Mouse (Mus musculus) megakaryocyte, adult 5-6 weeks (primary cell): ENCODE results near the gene Abhd14a. TPM values are rescaled to one million over a fixed set of nuclear protein-coding genes. Genes with fewer than 3 reads are reported as not detected.

Experiments
- ATAC-seq: 2 replicates; pipeline ENCODE4 v1.8.0; 2016; ENCODE audit warnings: mild to moderate bottlenecking, inconsistent platforms; ENCODE audit not compliant: poor library complexity, severe bottlenecking
- total RNA-seq, 2 experiments: library from RNA; stranded (forward) in 1 of 2; stranded (reverse) in 1 of 2; fragments of 153-499, 151-499 nt in 1 of 2; fragments of 221-1000, 200-1000 nt in 1 of 2; gene quantifications; 2 replicates each; pipeline versions ENCODE4 v1.2.3 to v1.2.4; 2015 to 2017

Gene Abhd14a
- total RNA-seq, 2 experiments from 2014 or later, result 2.2 to 3.9 TPM

DNA sequence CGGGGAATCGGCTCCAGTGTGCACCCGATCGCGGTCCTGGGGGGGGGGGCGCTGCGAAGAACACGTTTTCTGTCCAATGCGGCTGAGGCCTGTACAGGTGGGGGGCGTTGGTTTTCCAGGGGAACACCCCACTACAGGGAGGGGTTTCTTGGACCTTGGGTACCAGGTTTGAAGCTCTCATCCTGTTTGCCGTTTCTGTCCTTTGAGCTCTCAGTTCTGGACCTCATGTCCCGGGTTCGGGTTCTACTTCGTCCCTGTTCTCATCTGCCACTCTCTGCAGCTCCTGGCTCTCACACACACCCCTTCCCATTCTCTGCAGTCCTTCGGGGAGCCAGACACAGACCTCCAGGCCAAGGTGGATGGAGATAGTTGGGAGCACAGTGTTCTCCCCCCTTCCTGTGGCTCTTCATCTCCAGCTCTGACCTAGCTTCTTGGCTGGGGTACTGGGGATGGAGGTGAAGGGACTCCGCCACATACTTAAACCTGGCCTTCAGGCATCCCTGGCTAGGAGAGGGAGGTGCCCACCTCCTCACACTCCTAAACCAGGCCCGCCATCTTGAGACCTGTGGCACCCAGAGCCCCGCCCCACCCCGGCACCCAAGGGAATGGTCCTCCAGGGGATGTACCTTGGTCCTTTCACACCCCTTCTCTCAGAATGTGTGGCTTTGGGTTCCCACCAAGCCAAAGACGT, 6.7 kb upstream of the Abhd14a start:
- ATAC-seq, result no peak

DNA sequence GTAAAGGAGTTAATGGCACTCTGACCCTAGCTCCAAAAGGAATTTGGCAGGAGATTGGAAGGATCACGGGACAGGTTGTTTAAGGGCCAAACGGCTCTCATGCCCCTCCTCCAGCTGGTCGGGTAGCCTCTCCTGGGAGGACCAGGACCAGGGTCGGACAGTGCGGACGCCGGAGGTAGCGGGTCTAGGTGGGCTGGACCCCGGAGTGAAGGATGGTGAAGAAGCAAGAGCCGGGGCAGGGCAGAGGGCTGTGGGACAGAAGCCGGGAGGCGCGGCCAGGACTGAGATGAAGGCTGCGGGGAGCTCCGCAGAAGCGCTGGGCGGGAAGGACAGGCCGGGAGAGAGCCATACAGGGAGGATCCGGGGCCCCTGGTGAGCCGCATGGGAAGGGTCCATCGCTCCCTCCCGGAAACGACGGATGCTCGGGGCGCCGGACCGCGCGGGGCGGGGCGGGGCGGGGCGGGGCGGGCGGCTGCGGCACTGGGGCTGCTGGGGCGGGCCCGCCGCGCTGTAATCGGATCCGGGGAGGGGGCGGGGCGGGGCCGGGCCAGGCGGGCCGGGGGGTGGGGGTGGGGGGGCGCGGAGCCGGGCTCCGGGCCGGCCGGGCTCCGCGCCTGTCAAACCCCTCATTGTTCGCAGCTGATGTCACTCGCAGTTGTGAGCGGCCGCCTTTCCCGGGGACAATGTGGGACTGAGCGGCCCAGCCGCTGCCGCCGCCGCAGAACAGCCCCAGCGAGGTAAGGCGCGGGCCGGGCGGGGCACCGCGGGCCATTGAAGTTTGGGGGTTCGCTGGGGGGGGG, 6.0 kb upstream of the Abhd14a start, which contains the start of gene Pcbp4:
TSS of gene Pcbp4 (plus strand) at position 21 of the 800 bp plus-strand sequence.
- ATAC-seq, result peak; percentile 60

DNA sequence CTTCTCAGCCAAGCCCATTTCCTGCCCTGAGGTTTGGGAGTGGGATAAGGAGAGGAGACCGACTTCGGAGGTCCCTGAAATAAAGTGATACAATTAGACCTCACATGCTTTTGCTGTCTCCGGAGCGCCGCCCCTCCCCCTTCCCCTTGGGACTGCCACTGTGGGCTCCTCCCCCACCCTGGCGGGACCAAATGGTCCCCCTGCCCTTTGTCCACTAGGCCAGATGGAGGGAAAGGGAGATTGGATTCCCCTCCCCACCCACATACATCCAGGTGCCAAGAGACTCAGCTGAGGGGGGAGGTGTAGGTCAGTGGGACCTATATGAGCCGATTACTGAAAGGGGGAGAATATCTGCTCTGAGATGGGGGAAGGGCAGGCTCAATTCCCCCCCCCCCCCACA, 5.3 kb upstream of the Abhd14a start:
- ATAC-seq, result no peak

DNA sequence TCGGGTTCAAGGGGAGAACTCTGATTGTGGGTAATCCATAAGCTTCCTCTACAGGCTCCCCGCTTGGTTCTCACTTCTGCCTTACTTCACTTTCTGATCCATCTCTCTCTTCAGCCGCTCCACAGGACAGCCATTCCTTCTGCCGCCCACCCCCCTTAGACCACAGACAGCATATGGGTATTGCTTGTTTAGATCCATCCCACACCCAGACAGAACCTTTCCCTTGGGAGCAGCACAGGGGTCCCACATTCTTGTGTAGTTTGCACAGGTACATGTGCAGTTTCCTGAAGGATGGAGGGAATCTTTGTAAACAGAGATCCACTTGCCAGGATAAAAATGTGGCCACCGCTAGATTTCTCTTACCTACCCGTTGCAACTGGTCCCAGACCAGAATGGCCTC, 4.9 kb upstream of the Abhd14a start:
- ATAC-seq, result no peak

DNA sequence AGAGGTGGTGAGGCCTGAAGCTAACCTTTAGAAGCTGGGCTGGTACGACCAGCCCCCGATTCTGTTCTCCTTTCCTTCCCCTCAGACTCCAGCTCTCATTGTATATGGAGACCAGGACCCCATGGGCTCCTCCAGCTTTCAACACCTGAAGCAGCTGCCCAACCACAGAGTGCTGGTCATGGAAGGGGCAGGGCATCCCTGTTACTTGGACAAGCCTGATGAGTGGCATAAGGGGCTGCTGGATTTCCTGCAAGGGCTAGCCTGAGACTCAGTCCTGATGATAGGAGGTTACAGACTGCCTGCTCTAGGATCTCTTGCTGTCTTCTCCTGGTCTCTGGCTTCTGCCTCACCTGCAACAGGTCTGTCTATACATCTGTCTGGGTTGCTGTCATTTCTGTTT, 4.4 kb upstream of the Abhd14a start:
- ATAC-seq, result no peak

DNA sequence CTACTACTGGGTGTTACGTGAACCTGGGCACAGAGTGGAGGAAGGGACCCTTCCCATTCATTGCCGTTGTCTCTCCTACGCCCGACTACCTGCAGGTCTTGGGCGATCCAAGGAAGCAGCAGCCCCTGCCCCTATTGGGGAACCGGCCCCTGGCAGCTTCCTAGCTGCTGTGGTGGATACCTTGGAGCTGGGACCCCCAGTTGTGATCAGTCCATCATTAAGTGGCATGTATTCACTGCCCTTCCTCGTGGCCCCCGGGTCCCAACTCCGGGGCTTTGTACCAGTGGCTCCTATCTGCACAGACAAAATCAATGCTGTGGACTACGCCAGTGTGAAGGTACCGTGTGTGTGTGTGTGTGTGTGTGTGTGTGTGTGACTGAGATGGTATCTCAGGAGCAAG, 3.8 kb upstream of the Abhd14a start:
- no peak for ATAC-seq

DNA sequence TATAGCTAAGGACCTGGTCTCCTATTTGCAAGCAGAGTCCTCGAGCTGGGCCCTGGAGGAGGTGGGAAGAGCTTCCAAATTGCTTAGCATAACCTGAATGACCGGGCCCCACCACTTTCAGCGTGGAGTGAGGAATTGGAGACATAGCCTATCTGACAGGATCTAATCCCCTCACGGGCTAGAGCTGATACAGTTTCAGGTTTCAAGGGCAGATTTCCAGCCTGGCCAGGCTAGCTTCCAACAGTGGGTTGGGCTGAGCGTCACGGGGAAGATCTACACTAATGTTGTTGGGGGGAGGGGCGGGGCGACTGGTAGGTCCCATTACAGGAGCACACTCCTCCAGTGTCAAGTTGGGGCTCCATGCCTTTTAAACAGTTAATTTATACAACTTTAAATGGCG, 3.2 kb upstream of the Abhd14a start:
- ATAC-seq, result no peak

DNA sequence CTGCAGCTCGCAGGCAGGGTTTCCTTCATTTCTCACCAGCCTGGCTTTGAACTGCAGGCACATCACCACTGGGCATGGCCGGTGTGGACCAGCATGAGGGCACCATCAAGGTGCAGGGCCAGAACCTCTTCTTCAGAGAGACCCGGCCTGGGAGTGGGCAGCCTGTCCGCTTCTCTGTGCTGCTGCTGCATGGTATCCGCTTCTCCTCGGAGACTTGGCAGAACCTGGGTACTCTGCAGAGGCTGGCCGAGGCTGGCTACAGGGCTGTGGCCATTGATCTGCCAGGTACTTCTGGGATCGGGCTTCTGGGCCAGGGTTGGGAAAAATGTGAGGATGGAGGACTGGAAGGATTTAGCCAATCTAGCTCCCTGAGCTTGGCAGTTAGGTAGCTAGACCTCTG, 2.5 kb upstream of the Abhd14a start:
- no peak for ATAC-seq

DNA sequence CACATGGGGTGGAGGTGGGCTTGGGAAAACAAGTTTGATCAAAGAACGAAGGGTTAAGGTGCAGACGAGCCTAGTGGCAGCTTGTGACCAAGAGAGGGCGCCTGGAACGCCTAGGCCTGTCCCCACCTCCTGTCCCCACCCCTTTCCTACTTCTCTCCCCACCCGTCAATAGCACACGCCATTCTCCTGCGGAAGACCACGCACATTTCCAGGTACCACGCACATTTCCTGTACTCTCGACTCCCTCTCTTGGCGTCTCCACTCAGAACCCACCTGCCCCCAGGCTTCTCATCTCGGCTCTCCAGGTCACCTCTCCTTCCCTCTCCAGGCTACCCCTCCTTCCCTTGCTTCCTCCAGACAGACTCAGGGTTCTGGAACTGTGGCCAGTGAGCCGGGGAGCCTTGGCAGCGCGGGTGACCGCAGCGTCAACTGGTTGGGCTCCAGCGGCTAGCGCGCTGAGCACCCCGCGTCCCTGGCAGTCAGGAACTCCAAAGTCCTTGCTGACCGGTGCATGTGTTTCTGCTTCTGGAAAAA, 1.1 kb upstream of the Abhd14a start:
- peak; percentile 79 for ATAC-seq

DNA sequence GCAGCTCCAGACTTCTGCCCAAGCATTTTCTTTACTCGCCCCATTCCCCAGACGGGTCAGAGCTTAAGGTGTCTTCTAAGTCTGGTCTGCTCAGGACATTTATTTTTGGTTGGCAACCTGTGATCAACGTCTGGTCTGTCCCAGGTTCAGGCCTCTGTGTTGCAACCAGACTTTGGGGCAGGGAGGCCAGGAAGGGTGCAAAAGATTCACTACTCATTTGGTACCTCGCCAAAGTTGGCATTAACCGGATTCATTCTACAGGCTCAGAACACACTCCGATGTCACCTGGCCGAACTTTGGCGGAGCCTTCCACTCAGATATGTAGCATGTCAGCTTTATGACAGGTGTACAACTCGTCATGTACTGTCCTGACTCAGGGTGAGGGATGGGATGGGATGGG, 473 bp upstream of the Abhd14a start:
- no peak for ATAC-seq

DNA sequence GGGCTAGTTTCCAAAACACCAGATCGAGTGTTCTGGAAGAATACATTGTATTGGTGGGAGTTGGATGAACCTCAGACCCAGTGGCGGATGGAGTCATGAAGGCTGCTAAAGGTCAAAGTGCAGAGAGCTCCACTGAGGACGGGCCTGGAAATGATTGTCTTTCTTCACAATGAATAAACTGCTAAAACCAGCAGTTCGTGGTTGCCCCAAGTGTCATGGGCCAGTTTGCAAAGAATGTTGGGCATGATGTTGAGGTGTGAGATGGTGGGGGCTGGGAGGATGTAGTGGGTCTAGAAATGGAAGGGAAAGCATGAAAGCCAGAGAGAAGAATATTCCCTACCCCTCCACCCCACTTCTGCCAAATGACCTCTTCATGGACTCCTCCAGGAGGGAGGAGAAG, 2.6 kb downstream of the Abhd14a start:
- no peak for ATAC-seq

DNA sequence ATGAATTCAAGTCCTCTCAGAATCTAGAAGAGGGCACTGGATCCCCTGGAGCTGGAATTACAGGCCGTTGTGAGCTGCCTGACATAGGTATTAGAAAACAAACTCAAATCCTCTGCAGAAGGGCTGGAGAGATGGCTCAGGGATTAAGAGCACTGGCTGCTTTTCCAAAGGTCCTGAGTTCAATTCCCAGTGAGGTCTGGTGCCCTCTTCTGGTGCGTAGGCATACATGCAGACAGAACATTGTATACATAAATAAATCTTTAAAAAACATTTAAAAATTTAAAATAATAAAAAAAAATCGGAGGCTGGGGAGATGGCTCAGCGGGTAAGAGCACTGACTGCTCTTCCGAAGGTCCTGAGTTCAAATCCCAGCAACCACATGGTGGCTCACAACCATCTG, 4.8 kb downstream of the Abhd14a start:
- ATAC-seq, result no peak

DNA sequence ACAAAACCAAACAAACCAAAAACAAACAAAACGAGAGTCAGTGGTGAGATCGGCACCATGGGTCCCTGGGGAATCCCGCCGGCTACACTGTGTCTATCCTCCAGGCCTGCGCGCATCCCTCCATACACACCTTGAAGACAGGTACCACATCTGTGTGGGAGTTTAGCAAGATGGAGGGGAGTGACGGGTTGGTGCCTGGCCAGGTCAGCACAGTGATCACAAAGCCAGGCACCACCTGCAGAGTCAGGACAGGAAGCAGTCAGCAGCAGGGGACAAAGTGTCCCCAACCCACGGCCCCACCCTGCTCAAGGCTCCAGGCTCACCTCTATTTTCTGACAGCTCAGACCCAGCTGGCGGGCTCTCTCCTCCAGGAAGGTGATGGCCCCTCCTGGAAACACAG, 10.9 kb downstream of the Abhd14a start:
- no peak for ATAC-seq

DNA sequence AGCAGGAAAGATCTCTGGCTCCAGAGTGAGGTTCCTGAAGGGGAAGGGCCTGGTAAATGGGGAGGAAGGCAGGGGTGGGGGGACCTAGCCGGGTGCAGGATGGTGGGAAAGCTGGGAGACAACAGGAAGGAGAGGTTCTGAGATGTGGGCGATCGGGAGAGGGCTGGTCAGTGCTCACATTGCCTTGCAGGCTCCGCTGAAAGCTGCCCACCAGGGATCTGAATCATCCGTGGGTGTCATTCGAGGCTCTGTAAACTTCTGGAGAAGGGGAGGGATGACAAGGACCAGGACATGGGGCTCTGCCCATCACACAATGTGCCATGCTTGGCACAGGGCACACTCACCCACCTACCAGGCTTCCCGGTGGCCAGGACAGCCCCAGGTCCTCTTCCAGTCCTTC, 14.1 kb downstream of the Abhd14a start:
- no peak for ATAC-seq

DNA sequence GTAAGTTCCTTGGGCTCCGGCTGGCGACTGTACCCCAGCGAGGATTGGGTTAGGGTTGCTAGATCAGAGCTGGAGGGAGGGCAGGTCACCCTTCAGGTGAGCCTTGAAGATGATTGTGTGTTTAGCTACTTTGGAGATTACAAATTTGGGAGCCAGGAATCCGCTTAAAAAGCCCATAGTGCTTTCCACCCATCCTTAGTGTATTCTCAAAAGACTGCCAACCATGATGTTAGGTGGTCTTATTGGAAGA, 17.5 kb downstream of the Abhd14a start:
- no peak for ATAC-seq

DNA sequence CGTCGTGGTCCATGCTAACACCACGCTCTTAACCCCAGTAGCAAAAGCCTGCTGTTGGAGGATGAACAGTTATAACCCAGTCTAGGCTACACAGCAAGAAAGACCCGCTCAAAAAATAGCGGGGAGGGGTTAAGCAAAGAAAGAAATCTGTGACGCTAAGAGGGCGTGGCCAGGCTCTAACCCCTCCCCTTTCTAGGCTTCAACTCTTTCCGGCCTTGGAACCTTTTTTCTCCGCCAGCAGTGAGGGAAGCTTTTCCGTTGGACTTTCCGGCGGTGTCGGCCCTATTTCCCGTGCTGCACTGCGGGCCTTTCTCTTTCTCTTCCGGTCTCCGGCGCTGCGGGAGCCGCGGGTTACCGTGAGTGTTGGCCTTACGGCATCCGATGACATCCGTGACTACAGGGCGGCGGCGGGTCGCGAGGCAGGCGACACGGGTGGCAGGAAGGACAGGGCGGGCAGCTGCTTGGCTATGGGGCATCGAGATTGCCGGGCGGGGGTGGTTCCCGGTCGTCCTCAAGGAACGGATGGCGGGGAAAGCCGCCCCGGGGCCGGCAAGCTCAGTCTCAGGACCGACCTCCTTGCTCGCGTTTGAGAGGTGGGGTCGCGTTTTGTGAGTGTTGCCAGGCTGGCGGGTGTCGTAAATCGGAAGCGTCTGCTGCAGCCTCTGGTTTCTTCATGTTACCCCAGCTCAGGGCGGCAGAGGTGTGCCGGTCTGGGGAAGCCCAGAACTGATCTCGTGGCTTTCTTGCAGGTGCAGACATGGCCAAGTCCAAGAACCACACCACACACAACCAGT, 18.1 kb downstream of the Abhd14a start, which contains the start of gene Rpl29:
TSS of gene Rpl29 (plus strand) at position 234 of the 794 bp plus-strand sequence.
- ATAC-seq, result peak; percentile 96

DNA sequence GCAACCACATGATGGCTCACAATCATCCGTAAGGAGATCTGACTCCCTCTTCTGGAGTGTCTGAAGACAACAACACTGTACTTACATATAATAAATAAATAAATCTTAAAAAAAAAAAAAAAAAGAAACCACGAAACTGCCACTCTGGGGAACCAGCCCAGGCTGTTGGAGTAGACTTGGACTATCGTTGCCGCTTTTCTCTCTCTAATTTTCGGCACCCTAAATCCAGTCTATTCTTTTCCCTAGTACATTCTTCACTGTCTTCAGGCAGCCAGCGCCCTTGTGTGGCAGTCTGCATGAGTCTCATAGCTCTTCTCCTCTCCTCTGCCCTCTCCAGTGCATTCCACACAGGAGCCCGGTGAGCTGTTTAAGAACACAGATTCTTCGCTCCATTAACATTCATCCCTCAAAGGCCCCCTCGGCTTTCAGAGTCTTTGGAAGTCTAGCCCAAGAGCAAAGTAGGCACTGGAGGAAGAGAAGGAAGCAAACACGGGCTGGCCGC, 18.7 kb downstream of the Abhd14a start:
- peak; percentile 16 for ATAC-seq

DNA sequence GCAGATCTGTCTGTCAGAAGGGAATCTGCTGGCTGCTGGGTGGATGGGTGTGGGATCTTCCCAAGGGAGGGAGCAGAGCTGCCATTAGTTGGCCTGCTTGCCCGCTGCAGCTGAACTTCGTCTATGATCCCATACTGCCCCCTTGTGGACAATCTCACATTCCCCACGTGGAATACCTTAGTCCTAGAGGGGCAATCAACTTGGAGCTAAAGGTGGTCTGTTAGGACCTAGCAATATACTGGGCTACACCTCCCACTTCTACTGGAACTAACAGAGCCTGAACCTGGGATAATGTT, 25.7 kb downstream of the Abhd14a start:
- peak; percentile 90 for ATAC-seq

DNA sequence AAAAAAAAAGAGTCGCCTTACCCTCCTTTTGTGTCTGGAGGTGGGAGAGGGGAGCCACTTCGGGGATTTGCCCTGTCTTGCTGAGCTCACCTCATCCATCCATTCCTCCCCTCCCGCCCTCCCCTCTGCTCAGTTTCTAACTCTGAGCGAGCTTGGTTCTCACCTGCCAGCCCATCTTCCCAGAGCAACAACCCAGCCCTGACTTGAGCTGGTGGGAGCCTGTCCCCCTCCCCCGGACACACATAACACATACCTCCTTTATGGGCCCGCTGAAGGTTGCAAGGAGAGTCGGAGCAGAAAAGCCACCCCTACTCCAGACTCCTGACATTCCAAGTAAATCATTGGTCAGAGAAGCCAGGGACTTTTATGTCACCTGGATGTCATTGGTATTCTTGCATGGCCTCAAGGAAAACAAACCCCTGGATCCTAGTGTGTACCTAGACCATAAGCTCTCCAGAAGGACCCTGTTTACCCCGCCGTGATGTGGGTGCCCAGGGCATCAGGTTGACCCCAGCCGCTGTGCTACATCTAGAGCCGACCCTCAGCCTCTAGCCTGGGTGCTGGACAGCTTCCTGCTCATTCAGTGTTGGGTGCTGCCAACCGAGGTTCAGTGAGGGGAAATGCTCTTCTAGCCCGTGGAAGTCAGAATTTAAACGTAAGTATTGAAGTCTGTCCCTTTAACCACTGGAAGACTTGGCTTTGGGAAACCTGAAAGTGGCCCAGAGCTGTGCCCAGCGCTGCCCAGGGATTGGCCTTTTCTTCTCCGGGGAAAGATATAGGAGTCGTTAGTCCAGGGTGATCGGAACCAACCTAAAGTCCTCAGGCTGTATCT, 26.2 kb downstream of the Abhd14a start:
- ATAC-seq, result 0 out of 2 replicates have a peak, but pooled peaks have one; percentile 10

DNA sequence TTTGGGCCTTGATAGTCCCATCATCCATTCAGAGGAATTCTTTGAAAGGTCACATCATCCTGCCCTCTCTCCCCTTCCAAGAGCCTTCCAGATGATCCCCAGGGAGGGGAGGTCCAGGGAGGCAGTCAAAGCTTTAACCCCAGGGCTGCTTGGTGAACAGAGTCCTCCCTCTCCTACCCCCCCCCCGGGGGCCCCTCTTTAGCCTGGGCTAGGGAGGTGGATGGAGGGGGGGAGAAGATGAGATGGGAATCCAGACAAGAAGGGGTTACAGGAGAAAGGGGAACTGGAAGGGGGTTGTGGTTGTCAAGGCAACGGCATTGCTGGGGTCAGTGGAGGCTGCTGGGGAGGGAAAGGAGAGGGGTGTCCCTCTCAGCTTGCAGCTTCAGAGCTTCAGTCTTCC, 26.9 kb downstream of the Abhd14a start:
- no peak for ATAC-seq
